Mouse (Mus musculus) spleen, postnatal 10 days (tissue): Measurements from ENCODE around the gene Nbea.

Experiments used
- DNase-seq, 2 experiments: peaks; one replicate each; pipeline ENCODE4 v3.0.0; 2021 to 2022; ENCODE audit warnings: low spot score in 2 of 2

Nbea gene

GRCm38 (mm10) chr3:55752558-55752957, 430.9 kb downstream of the Nbea start:
- DNase-seq = no peak

- DNase-seq = no peak
Observed at GRCm38 (mm10) chr3:55751363-55751762, 432.1 kb downstream of the Nbea start.

- DNase-seq = no peak
Observed at GRCm38 (mm10) chr3:55750445-55751065, 432.9 kb downstream of the Nbea start.

GRCm38 (mm10) chr3:55743885-55744284, 439.6 kb downstream of the Nbea start:
- DNase-seq = no peak

GRCm38 (mm10) chr3:55742654-55743053, 440.8 kb downstream of the Nbea start:
- DNase-seq = no peak

- DNase-seq = no peak
Observed at GRCm38 (mm10) chr3:55742218-55742617, 441.3 kb downstream of the Nbea start.

- DNase-seq = no peak
Observed at GRCm38 (mm10) chr3:55741428-55741827, 442.1 kb downstream of the Nbea start.

- no peak for DNase-seq
Observed at GRCm38 (mm10) chr3:55733665-55734064, 449.8 kb downstream of the Nbea start.

GRCm38 (mm10) chr3:55730549-55730948, 453.0 kb downstream of the Nbea start:
- no peak for DNase-seq

GRCm38 (mm10) chr3:55730142-55730541, 453.4 kb downstream of the Nbea start:
- DNase-seq = no peak

- no peak for DNase-seq
Observed at GRCm38 (mm10) chr3:55714260-55714659, 469.2 kb downstream of the Nbea start.

GRCm38 (mm10) chr3:55713856-55714255, 469.6 kb downstream of the Nbea start:
- DNase-seq = no peak

GRCm38 (mm10) chr3:55710300-55710699, 473.2 kb downstream of the Nbea start:
- DNase-seq = no peak

- DNase-seq = no peak
Observed at GRCm38 (mm10) chr3:55701632-55702031, 481.9 kb downstream of the Nbea start.

GRCm38 (mm10) chr3:55697174-55697573, 486.3 kb downstream of the Nbea start:
- DNase-seq = no peak

- DNase-seq = no peak
Observed at GRCm38 (mm10) chr3:55693073-55693472, 490.4 kb downstream of the Nbea start.

- no peak for DNase-seq
Observed at GRCm38 (mm10) chr3:55688098-55688497, 495.4 kb downstream of the Nbea start.

GRCm38 (mm10) chr3:55686993-55687392, 496.5 kb downstream of the Nbea start:
- DNase-seq = no peak

GRCm38 (mm10) chr3:55685627-55686026, 497.9 kb downstream of the Nbea start:
- no peak for DNase-seq

- DNase-seq = no peak
Observed at GRCm38 (mm10) chr3:55684892-55685291, 498.6 kb downstream of the Nbea start.

GRCm38 (mm10) chr3:55677691-55678090, 505.8 kb downstream of the Nbea start:
- no peak for DNase-seq

GRCm38 (mm10) chr3:55674185-55674584, 509.3 kb downstream of the Nbea start:
- no peak for DNase-seq

- DNase-seq = no peak
Observed at GRCm38 (mm10) chr3:55667048-55667447, 516.5 kb downstream of the Nbea start.

- no peak for DNase-seq
Observed at GRCm38 (mm10) chr3:55665928-55666327, 517.6 kb downstream of the Nbea start.
